Mouse (Mus musculus) intestine, embryonic 15.5 days (tissue): ENCODE results near the gene Olfr1240. TPM values are rescaled to one million over a fixed set of nuclear protein-coding genes. Genes with fewer than 3 reads are reported as not detected.

ENCODE experiments used
- ATAC-seq: fragments of 200-750 bp; cut with Nextera tagmentation; 2 replicates; pipeline ENCODE4 v1.8.0; 2017; ENCODE audit warnings: moderate TSS enrichment, moderate library complexity
- H3K27ac ChIP-seq: fragments of 300-500 bp; sonication (generic); 2 replicates; pipeline ENCODE4 v1.5.1; 2015; ENCODE audit warnings: mild to moderate bottlenecking, inconsistent platforms
- H3K27me3 ChIP-seq: fragments of 300-500 bp; sonication (generic); replicated peaks from 2 replicates; pipeline ENCODE4 v1.6.1; 2015; ENCODE audit warnings: inconsistent platforms
- H3K36me3 ChIP-seq: fragments of 300-500 bp; sonication (generic); 2 replicates; pipeline ENCODE4 v1.6.1; 2015; ENCODE audit warnings: inconsistent platforms
- H3K4me1 ChIP-seq: fragments of 300-500 bp; sonication (generic); replicated peaks from 2 replicates; pipeline ENCODE4 v1.6.1; 2015; ENCODE audit warnings: inconsistent platforms
- H3K4me2 ChIP-seq: fragments of 300-500 bp; sonication (generic); replicated peaks from 2 replicates; pipeline ENCODE4 v1.6.1; 2015; ENCODE audit warnings: mild to moderate bottlenecking, inconsistent platforms
- H3K4me3 ChIP-seq: fragments of 300-500 bp; sonication (generic); replicated peaks from 2 replicates; pipeline ENCODE4 v1.5.1; 2015; ENCODE audit warnings: inconsistent platforms
- H3K9ac ChIP-seq: fragments of 300-500 bp; sonication (generic); 2 replicates; pipeline ENCODE4 v1.6.1; 2015; ENCODE audit warnings: inconsistent platforms
- H3K9me3 ChIP-seq: fragments of 300-500 bp; sonication (generic); 2 replicates; pipeline ENCODE4 v1.6.1; 2016; ENCODE audit warnings: inconsistent platforms
- WGBS: fragments of 180-500 bp; shearing (Covaris S2); methylation state at CpG from one replicate; pipeline ENCODE4 v1.1.7; 2015; 5-methylcytosine and 5-hydroxymethylcytosine counted together
- polyA plus RNA-seq: library from polyadenylated mRNA; unstranded; fragments of >200 nt; fragmentation: Nextera tagmentation; extraction: Ambion mirVana; gene quantifications from 2 replicates; pipeline ENCODE4 v1.2.1, GENCODE M21; 2015

Olfr1240 gene
- polyA plus RNA-seq: not detected in 2 replicates

DNA sequence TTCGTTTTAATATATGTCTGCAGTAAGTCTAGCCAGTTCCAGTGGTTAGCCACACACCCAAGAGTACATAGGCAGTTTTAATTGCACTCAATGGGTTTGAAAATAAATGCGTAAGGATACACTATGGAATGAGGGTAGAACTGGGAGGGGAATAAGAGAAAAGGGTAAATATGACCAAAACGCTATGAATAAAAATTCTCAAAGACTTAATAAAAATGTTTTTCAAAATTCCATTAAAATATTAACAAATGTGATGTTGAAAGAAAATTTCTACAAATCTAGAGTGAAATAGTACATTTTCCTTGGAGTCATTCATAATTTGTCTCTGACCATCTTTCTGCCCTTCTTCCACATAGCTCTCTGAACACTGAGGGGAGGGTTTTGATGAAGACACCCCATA lies at the start of gene Olfr1240:
TSS of gene Olfr1240 (minus strand) at position 101 of the 400 bp plus-strand sequence.
- H3K4me3 ChIP-seq: no peak within 1 kb of the TSS
- no peaks in the 10 kb centered on the region for H3K36me3 ChIP-seq
- H3K4me2 ChIP-seq: no peak within 1 kb of the TSS
- WGBS: 84% methylated on average over 3 of the region's 3 CpGs
- H3K9me3 ChIP-seq: no peaks in the 10 kb centered on the region
- no peak for ATAC-seq
- no peak within 1 kb of the TSS for H3K9ac ChIP-seq
- H3K27ac ChIP-seq: no peak within 1 kb of the TSS
- H3K4me1 ChIP-seq: no peaks in the 10 kb centered on the region
- no peaks in the 10 kb centered on the region for H3K27me3 ChIP-seq

DNA sequence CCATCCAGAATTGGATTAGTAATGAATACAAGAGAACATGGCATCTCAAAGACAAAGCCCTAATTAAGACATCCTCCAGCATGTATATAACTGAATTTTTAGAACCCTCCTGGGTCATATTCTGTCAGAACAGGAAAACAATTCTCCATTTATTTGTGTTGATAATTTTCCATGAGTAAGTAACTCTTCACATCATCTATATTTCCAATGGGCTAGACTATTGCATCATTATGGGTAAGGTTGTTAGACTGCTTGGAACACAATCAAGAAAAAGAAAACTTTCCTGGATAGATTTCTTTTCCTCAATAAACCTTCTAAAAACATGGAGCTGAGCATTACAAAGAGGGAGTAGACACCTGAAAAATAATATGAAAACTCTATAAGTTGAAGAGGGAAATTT lies 44.2 kb upstream of the Olfr1240 start, which contains the start of gene Olfr1241:
TSS of gene Olfr1241 (minus strand) at position 101 of the 400 bp plus-strand sequence.
- no peaks in the 10 kb centered on the region for H3K36me3 ChIP-seq
- no peak within 1 kb of the TSS for H3K4me3 ChIP-seq
- no peaks in the 10 kb centered on the region for H3K27me3 ChIP-seq
- no peaks in the 10 kb centered on the region for H3K4me1 ChIP-seq
- H3K27ac ChIP-seq: no peak within 1 kb of the TSS
- no peak within 1 kb of the TSS for H3K4me2 ChIP-seq
- no peaks in the 10 kb centered on the region for H3K9me3 ChIP-seq
- ATAC-seq: no peak
- H3K9ac ChIP-seq: no peak within 1 kb of the TSS

DNA sequence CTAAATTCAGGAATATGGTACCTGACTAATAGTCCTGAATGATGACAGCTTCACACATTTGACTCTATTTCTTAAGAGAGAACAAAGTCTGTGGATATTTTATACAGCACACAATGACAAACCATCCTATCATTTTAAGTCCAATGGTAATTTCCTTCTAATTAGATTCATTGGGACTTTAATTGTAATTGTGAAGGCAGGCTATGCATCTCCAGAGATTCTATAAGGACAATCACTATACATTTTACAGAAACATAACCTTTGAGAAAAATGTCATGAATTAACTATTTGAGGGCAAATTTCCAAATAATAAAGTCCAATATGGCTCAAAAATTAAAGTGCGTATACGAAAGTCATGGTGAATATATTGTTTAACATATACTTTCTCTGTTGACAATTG lies 22.5 kb downstream of the Olfr1240 start, which contains the start of gene Olfr1239:
TSS of gene Olfr1239 (minus strand) at position 101 of the 400 bp plus-strand sequence.
- no peak within 1 kb of the TSS for H3K4me2 ChIP-seq
- H3K4me3 ChIP-seq: no peak within 1 kb of the TSS
- no peaks in the 10 kb centered on the region for H3K36me3 ChIP-seq
- H3K9me3 ChIP-seq: no peaks in the 10 kb centered on the region
- no peaks in the 10 kb centered on the region for H3K27me3 ChIP-seq
- 88% methylated on average over 2 of the region's 2 CpGs for WGBS
- H3K4me1 ChIP-seq: no peaks in the 10 kb centered on the region
- no peak within 1 kb of the TSS for H3K9ac ChIP-seq
- ATAC-seq: no peak
- no peak within 1 kb of the TSS for H3K27ac ChIP-seq

DNA sequence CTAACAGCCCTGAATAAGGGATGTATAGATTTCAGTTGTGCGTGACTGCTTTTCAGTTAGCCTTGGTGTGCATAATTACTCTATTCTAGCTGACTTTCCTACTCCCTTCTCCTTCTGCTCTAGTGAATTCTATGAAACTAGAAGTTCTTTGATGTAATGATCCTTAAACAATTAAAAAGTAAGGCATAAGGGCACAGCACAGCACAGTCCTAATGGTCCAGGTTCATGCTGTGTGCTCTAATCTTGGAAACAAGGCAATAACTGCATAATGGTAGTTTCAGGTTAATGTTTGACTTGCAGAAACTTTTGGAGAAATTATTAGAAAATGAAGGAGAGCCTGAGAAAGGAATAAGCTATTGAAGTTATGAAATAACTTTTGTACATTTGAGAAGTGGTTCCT lies 28.2 kb downstream of the Olfr1240 start:
- Histone ChIP-seq H3K27me3 (no peaks in the 10 kb centered on the region), H3K36me3 (no peaks in the 10 kb centered on the region), H3K4me1 (no peaks in the 10 kb centered on the region), H3K9ac (no peak overlapping the region), H3K4me2 (no peak overlapping the region), H3K27ac (no peak overlapping the region), H3K4me3 (no peak overlapping the region), H3K9me3 (no peaks in the 10 kb centered on the region)
- ATAC-seq: peak; percentile 67
- WGBS: 74% methylated on average over 1 of the region's 1 CpGs

DNA sequence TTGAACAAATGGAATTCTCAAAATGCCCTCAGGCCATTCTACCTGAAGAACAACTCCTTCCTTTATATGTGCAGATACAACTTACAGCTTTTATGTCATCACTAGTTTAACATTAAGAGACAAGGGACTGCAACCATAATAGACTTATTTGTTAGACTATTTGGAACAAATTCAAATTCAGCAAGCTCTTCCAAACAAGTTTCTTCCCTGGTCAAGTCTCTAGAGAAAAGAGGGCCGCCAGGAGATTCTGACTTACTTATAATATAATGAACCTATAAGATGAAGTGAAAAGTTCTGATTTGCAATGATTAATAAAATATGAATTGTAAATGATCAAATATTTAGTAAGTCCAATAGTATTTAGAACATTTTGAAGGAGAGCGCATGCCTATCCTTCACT lies 33.2 kb downstream of the Olfr1240 start, which contains the start of gene Olfr1238:
TSS of gene Olfr1238 (minus strand) at position 101 of the 400 bp plus-strand sequence.
- no peak for ATAC-seq
- H3K27ac ChIP-seq: no peak within 1 kb of the TSS
- WGBS: 92% methylated on average over 2 of the region's 2 CpGs

DNA sequence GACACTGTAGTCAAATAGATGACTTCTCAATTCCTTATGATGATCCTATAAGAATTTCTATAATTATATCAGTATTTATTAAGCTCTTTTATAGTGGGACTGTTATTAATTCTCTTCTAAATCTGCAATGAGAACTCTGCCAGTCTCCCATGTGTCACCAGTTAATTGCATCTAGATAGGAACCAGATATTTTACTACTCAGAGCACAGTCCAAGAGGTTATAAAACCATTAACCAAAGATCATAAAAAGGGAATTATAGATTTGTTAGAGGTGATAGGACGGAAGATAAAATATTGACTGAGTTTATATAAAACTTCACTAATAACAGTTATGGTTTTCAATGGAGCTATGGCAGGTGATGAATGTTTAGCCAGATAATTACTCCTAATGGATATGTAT lies 41.9 kb downstream of the Olfr1240 start:
- no peak overlapping the region for H3K4me3 ChIP-seq
- 51% methylated on average over 1 of the region's 1 CpGs for WGBS
- H3K4me1 ChIP-seq: no peaks in the 10 kb centered on the region
- no peaks in the 10 kb centered on the region for H3K36me3 ChIP-seq
- H3K4me2 ChIP-seq: no peak overlapping the region
- H3K9me3 ChIP-seq: no peaks in the 10 kb centered on the region
- H3K27me3 ChIP-seq: no peaks in the 10 kb centered on the region
- no peak overlapping the region for H3K27ac ChIP-seq
- ATAC-seq: peak; percentile 77
- H3K9ac ChIP-seq: no peak overlapping the region

More for the DNA sequence above, 33.2 kb downstream of the Olfr1240 start, which contains the start of gene Olfr1238:
- Histone ChIP-seq H3K9ac (no peak within 1 kb of the TSS), H3K4me2 (no peak within 1 kb of the TSS), H3K4me3 (no peak within 1 kb of the TSS), H3K9me3 (no peaks in the 10 kb centered on the region), H3K36me3 (no peaks in the 10 kb centered on the region), H3K4me1 (no peaks in the 10 kb centered on the region), H3K27me3 (no peaks in the 10 kb centered on the region)

Other genes with a start within 250 kb of the Olfr1240 start
- gene Olfr1226, start 243.0 kb downstream of the Olfr1240 start, polyA plus RNA-seq: not detected in 2 replicates
- gene Olfr1228, start 188.9 kb downstream of the Olfr1240 start, polyA plus RNA-seq: not detected in 2 replicates
- gene Olfr1229, start 155.0 kb downstream of the Olfr1240 start, polyA plus RNA-seq: not detected in 2 replicates
- gene Olfr1230, start 145.7 kb downstream of the Olfr1240 start, polyA plus RNA-seq: not detected in 2 replicates
- not detected in 2 replicates for gene Olfr1231, start 135.9 kb downstream of the Olfr1240 start, polyA plus RNA-seq
- not detected in 2 replicates for gene Olfr1232, start 113.3 kb downstream of the Olfr1240 start, polyA plus RNA-seq
- not detected in 2 replicates for gene Olfr1233, start 100.6 kb downstream of the Olfr1240 start, polyA plus RNA-seq
- gene Olfr1234, start 78.1 kb downstream of the Olfr1240 start, polyA plus RNA-seq: not detected in 2 replicates
- not detected in 2 replicates for gene Olfr1238, start 33.3 kb downstream of the Olfr1240 start, polyA plus RNA-seq
- gene Olfr1239, start 22.6 kb downstream of the Olfr1240 start, polyA plus RNA-seq: not detected in 2 replicates
- not detected in 2 replicates for gene Olfr1241, start 44.1 kb upstream of the Olfr1240 start, polyA plus RNA-seq
- not detected in 2 replicates for gene Olfr1242, start 55.3 kb upstream of the Olfr1240 start, polyA plus RNA-seq
- gene Olfr1243, start 88.5 kb upstream of the Olfr1240 start, polyA plus RNA-seq: not detected in 2 replicates
- gene Olfr1245, start 135.4 kb upstream of the Olfr1240 start, polyA plus RNA-seq: not detected in 2 replicates
- not detected in 2 replicates for gene Olfr1246, start 150.2 kb upstream of the Olfr1240 start, polyA plus RNA-seq
- gene Olfr1247, start 171.1 kb upstream of the Olfr1240 start, polyA plus RNA-seq: not detected in 2 replicates
- gene Olfr1248, start 175.2 kb upstream of the Olfr1240 start, polyA plus RNA-seq: not detected in 2 replicates
- not detected in 2 replicates for gene Olfr1249, start 192.0 kb upstream of the Olfr1240 start, polyA plus RNA-seq
- gene Olfr1250, start 218.5 kb upstream of the Olfr1240 start, polyA plus RNA-seq: not detected in 2 replicates
- not detected in 2 replicates for gene Olfr1251, start 228.9 kb upstream of the Olfr1240 start, polyA plus RNA-seq